Mouse (Mus musculus): ENCODE results near the gene Pms1. TPM values are rescaled to one million over a fixed set of nuclear protein-coding genes. Genes with fewer than 3 reads are reported as not detected.

Pms1 gene
- polyA plus RNA-seq, 1 experiment from 2014 or later = 25.9 TPM

DNA sequence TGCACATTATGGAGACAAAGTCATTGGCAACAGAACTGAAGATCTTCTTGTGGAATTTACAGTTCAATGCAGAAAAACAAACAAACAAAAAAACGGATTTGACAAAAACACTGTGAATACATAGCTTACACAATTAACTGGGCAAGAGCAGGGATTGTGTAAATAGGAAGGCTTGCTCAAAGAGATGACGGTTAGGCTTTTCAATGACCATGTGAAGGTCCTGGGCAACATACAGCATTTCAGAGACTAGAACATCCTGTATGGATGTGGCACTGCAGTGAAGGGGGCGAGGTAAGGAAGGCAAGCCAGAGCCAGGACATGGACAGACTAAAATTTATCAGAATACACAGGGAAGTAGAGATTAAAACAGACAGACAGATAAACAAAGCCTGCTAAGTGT is 107.2 kb downstream of the Pms1 start:
- Histone ChIP-seq H3K9ac (replicated peaks; ENCODE audit: low read length) (no peak overlapping the region), H3K4me3 (ENCODE audit: low read depth, low read length) (no peak overlapping the region), H3K4me1 (ENCODE audit: control insufficient read depth, insufficient read depth, low read length) (no peaks in the 10 kb centered on the region), H3K27me3 (ENCODE audit: control insufficient read depth, insufficient read depth, low read length) (no peaks in the 10 kb centered on the region), H3K27ac (replicated peaks; ENCODE audit: low read depth, low read length) (no peak overlapping the region), H3K9me3 (replicated peaks; ENCODE audit: control insufficient read depth, low read length) (no peaks in the 10 kb centered on the region), H3K4me2 (ENCODE audit: low read depth, low read length) (no peak overlapping the region), H3K36me3 (replicated peaks; ENCODE audit: control insufficient read depth, insufficient read depth, low read depth, low read length) (no peaks in the 10 kb centered on the region)
- ATAC-seq (replicated peaks; ENCODE audit: insufficient number of reproducible peaks, low FRiP score, low TSS enrichment, low read depth) (no peak), DNase-seq (ENCODE audit: low spot score) (no peak)
- 85% methylated on average over 3 of the region's 3 CpGs for WGBS

DNA sequence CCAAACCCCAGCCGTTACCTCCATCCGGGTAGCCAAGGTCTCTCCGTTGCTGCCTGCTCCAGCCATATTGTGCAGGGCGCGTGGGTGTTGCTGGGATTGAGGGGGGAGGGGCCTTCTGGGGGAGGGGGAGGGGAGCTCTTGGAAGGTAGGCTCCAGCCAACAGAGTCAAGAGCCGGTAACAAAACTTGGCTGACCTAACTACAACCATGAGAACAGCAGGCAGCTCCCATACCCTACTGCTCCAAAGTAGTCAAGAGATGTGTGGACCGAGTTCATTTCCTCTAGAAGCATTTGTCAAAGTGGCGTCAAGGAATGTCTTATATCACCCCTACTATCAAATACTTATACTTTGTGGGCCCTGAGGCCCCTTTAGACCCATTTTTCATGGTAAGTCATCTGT is 109.3 kb downstream of the Pms1 start, which contains the start of gene 1700019A02Rik:
Gene 1700019A02Rik, minus strand, starts transcription at position 101 of the 400 bp plus-strand sequence.
- 93% methylated on average over 8 of the region's 8 CpGs for WGBS
- no peaks in the 10 kb centered on the region for H3K4me1 ChIP-seq (ENCODE audit: control insufficient read depth, insufficient read depth, low read length)
- DNase-seq (ENCODE audit: low spot score) (no peak), ATAC-seq (replicated peaks; ENCODE audit: insufficient number of reproducible peaks, low FRiP score, low TSS enrichment, low read depth) (no peak)
- H3K36me3 ChIP-seq (replicated peaks; ENCODE audit: control insufficient read depth, insufficient read depth, low read depth, low read length) = no peaks in the 10 kb centered on the region
- no peaks in the 10 kb centered on the region for H3K9me3 ChIP-seq (replicated peaks; ENCODE audit: control insufficient read depth, low read length)
- no peaks in the 10 kb centered on the region for H3K27me3 ChIP-seq (ENCODE audit: control insufficient read depth, insufficient read depth, low read length)
- H3K27ac ChIP-seq (replicated peaks; ENCODE audit: low read depth, low read length) = no peak within 1 kb of the TSS
- H3K4me3 ChIP-seq (ENCODE audit: low read depth, low read length) = no peak within 1 kb of the TSS
- no peak within 1 kb of the TSS for H3K9ac ChIP-seq (replicated peaks; ENCODE audit: low read length)
- no peak within 1 kb of the TSS for H3K4me2 ChIP-seq (ENCODE audit: low read depth, low read length)

DNA sequence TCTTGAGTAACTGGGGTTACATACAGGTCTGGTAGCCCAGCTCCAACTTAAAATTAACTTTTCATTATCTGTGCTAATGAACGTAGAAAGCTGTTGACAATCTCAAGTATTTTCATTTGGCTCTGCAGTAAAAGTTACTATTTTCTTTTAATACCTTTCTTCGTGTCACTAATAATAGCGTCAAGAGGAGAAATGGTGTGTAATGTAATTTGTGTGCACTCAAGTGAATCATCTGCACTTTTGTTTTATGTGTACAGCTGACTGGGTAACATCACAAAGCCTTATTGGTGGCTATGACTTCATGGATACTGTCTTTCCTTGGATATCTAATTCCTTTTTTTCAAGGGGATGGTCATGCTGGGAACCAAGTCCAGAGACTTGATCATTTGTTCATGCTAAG is 110.5 kb downstream of the Pms1 start:
- Histone ChIP-seq H3K36me3 (replicated peaks; ENCODE audit: control insufficient read depth, insufficient read depth, low read depth, low read length) (no peaks in the 10 kb centered on the region), H3K4me3 (ENCODE audit: low read depth, low read length) (no peak overlapping the region), H3K4me2 (ENCODE audit: low read depth, low read length) (no peak overlapping the region), H3K9ac (replicated peaks; ENCODE audit: low read length) (no peak overlapping the region), H3K4me1 (ENCODE audit: control insufficient read depth, insufficient read depth, low read length) (no peaks in the 10 kb centered on the region), H3K27ac (replicated peaks; ENCODE audit: low read depth, low read length) (no peak overlapping the region), H3K9me3 (replicated peaks; ENCODE audit: control insufficient read depth, low read length) (no peaks in the 10 kb centered on the region), H3K27me3 (ENCODE audit: control insufficient read depth, insufficient read depth, low read length) (no peaks in the 10 kb centered on the region)
- DNase-seq (ENCODE audit: low spot score) = no peak
- WGBS = 90% methylated on average over 3 of the region's 3 CpGs
- ATAC-seq (replicated peaks; ENCODE audit: insufficient number of reproducible peaks, low FRiP score, low TSS enrichment, low read depth) = no peak

DNA sequence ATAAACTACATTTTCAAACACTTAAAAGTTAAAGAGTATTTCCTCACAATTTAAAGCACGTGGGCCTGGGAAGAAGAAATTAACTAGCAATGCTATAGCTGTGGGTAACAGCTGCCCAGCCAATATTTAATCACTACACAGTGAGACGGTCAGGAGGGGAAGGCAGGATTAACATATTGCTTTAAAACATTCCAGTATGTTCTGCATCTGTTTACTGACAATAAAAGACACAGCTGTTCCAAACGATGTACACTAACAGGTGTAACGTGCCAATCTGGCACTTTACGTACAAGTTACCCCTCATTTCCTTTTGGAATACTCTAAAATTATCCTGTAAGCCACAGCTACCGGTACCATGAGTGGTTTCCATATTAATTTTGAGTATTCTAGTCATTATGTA is 139.1 kb downstream of the Pms1 start:
- 74% methylated on average over 6 of the region's 6 CpGs for WGBS
- no peak overlapping the region for H3K27ac ChIP-seq (replicated peaks; ENCODE audit: low read depth, low read length)

More for the DNA sequence above, 139.1 kb downstream of the Pms1 start:
- ATAC-seq (replicated peaks; ENCODE audit: insufficient number of reproducible peaks, low FRiP score, low TSS enrichment, low read depth) = no peak
- Histone ChIP-seq H3K4me1 (ENCODE audit: control insufficient read depth, insufficient read depth, low read length) (no peaks in the 10 kb centered on the region), H3K9me3 (replicated peaks; ENCODE audit: control insufficient read depth, low read length) (no peaks in the 10 kb centered on the region), H3K4me2 (ENCODE audit: low read depth, low read length) (no peak overlapping the region), H3K27me3 (ENCODE audit: control insufficient read depth, insufficient read depth, low read length) (no peaks in the 10 kb centered on the region), H3K36me3 (replicated peaks; ENCODE audit: control insufficient read depth, insufficient read depth, low read depth, low read length) (no peaks in the 10 kb centered on the region), H3K4me3 (ENCODE audit: low read depth, low read length) (no peak overlapping the region), H3K9ac (replicated peaks; ENCODE audit: low read length) (no peak overlapping the region)
- no peak for DNase-seq (ENCODE audit: low spot score)

Other genes with a start within 250 kb of the Pms1 start
- gene Mstn, start 235.4 kb downstream of the Pms1 start, polyA plus RNA-seq (2014; fragmentation: Nextera tagmentation; extraction: Ambion mirVana) = 2.6 and 4.3 TPM in 2 replicates
- gene 1700019A02Rik, start 109.4 kb downstream of the Pms1 start, polyA plus RNA-seq (2014; fragmentation: Nextera tagmentation; extraction: Ambion mirVana) = not detected in 2 replicates
- gene Ormdl1, start 77 bp upstream of the Pms1 start, polyA plus RNA-seq (2014; fragmentation: Nextera tagmentation; extraction: Ambion mirVana) = 71.7 and 72.1 TPM in 2 replicates
- not detected in 2 replicates for gene Gm28778, start 93 bp upstream of the Pms1 start, polyA plus RNA-seq (2014; fragmentation: Nextera tagmentation; extraction: Ambion mirVana)
- 25.6 and 26.6 TPM in 2 replicates for gene Osgepl1, start 16.6 kb upstream of the Pms1 start, polyA plus RNA-seq (2014; fragmentation: Nextera tagmentation; extraction: Ambion mirVana)
- gene Asdurf, start 55.6 kb upstream of the Pms1 start, polyA plus RNA-seq (2014; fragmentation: Nextera tagmentation; extraction: Ambion mirVana) = not detected in 2 replicates
- 1.4 and 1.6 TPM in 2 replicates for gene Gm28551, start 55.6 kb upstream of the Pms1 start, polyA plus RNA-seq (2014; fragmentation: Nextera tagmentation; extraction: Ambion mirVana)
- 114 and 138 TPM in 2 replicates for gene Asnsd1, start 55.7 kb upstream of the Pms1 start, polyA plus RNA-seq (2014; fragmentation: Nextera tagmentation; extraction: Ambion mirVana)

Measured in embryonic facial prominence, embryonic 11.5 days (tissue).